In genomic region chrX:115586111-115586865, GRCm38 (mm10) we compare ENCODE assay signal across 31 mouse cellular contexts.
DNase-seq lines count a peak whose midpoint lies in the region; ATAC-seq and TF ChIP-seq lines count a peak whose summit lies in the region.
"Had no signal": no experiment of that assay in that cellular context is flagged by ENCODE, and none has a peak within 500 bp of the region (broad histone marks: within the 10 kb centered on the region; RNA-seq: fewer than 3 reads in every experiment).

No protein-coding gene starts in this region.

- no peak overlapping the region for H3K27ac ChIP-seq in lung, embryonic 14.5 days (ENCODE audit: low read depth)
- no peak overlapping the region for H3K27ac ChIP-seq in thymus, adult 2 months (ENCODE audit: control insufficient read depth, insufficient read depth, low read length)
- H3K27ac ChIP-seq: forebrain, embryonic 10.5 days; gastrocnemius, adult 2 months; hindbrain, embryonic 12.5 days; limb, embryonic 13.5 days; midbrain, embryonic 13.5 days; neural tube, embryonic 15.5 days had no signal

- DNase-seq in cerebellum, adult 18-20 months = peak; percentile 3
- DNase-seq in cerebellum, adult 8-10 months = no peak
- DNase-seq in cerebellum, postnatal 36 days = peak; percentile 21 to 23
- DNase-seq in cerebellum, adult 9-10 months = no peak
- DNase-seq in lung, embryonic 14.5 days = peak; percentile 2
- DNase-seq in lung, postnatal 14 days = no peak
- DNase-seq in NIH3T3 (ENCODE audit: low read depth) = peak; percentile 1
- DNase-seq in thymus, adult 2 months = no peak
- DNase-seq: adrenal gland, adult 8-10 months; gastrocnemius, adult 2 months; gastrocnemius, postnatal 36 days; heart, adult 18-20 months; heart, postnatal 36 days; kidney, adult 11 months; kidney, postnatal 14 days; layer of hippocampus, adult 9-11 months; lung, postnatal 4 days; right cerebral cortex, adult 18-20 months; spleen, adult 18-20 months; thymus, postnatal 25 days had no signal

- WGBS in lung, embryonic 14.5 days = 77% methylated on average over 15 of the region's 15 CpGs
- 95% methylated on average over 15 of the region's 15 CpGs for WGBS in thymus, adult 2 months

- H3K9ac ChIP-seq in lung, embryonic 14.5 days = no peak overlapping the region
- H3K9ac ChIP-seq: hindbrain, embryonic 12.5 days; limb, embryonic 13.5 days; midbrain, embryonic 13.5 days; neural tube, embryonic 15.5 days had no signal

- TF ChIP-seq POLR2A in thymus, adult 2 months (IDR thresholded peaks at IDR 0.05; ENCODE audit: control insufficient read depth, extremely low read depth, insufficient read depth, low read length, poor library complexity) = no peak

- no peak overlapping the region for H3K4me2 ChIP-seq in lung, embryonic 14.5 days
- H3K4me2 ChIP-seq: heart, embryonic 11.5 days; hindbrain, embryonic 12.5 days; limb, embryonic 13.5 days; liver, embryonic 11.5 days; midbrain, embryonic 13.5 days; neural tube, embryonic 15.5 days had no signal

- no peaks in the 10 kb centered on the region for H3K4me1 ChIP-seq in lung, embryonic 14.5 days (ENCODE audit: insufficient read depth)
- H3K4me1 ChIP-seq in thymus, adult 2 months (replicated peaks; ENCODE audit: control insufficient read depth, insufficient read depth, low read length) = no peaks in the 10 kb centered on the region
- H3K4me1 ChIP-seq: forebrain, embryonic 10.5 days; hindbrain, embryonic 12.5 days; limb, embryonic 13.5 days; megakaryocyte, embryonic 14.5 days; midbrain, embryonic 13.5 days; neural tube, embryonic 15.5 days had no signal

- H3K9me3 ChIP-seq in lung, embryonic 14.5 days (ENCODE audit: low read depth, low read length) = no peaks in the 10 kb centered on the region
- H3K9me3 ChIP-seq: forebrain, embryonic 10.5 days; G1E; hindbrain, embryonic 12.5 days; limb, embryonic 13.5 days; megakaryocyte, embryonic 14.5 days; midbrain, embryonic 13.5 days; neural tube, embryonic 15.5 days had no signal

- no peak for TF ChIP-seq CTCF in lung, embryonic 14.5 days (IDR thresholded peaks at IDR 0.05; ENCODE audit: low read depth)
- no peak for TF ChIP-seq CTCF in thymus, adult 2 months (IDR thresholded peaks at IDR 0.05; ENCODE audit: borderline replicate concordance, control insufficient read depth, extremely low read depth, insufficient read depth, low read length, poor library complexity)

- H3K36me3 ChIP-seq in lung, embryonic 14.5 days (ENCODE audit: insufficient read depth) = no peaks in the 10 kb centered on the region
- H3K36me3 ChIP-seq in thymus, adult 2 months (ENCODE audit: control insufficient read depth, insufficient read depth, low read length) = no peaks in the 10 kb centered on the region
- H3K36me3 ChIP-seq: forebrain, embryonic 10.5 days; G1E; hindbrain, embryonic 12.5 days; limb, embryonic 13.5 days; midbrain, embryonic 13.5 days; neural tube, embryonic 15.5 days had no signal

- no peaks in the 10 kb centered on the region for H3K27me3 ChIP-seq in lung, embryonic 14.5 days (ENCODE audit: insufficient read depth, low read length)
- no peaks in the 10 kb centered on the region for H3K27me3 ChIP-seq in thymus, adult 2 months (ENCODE audit: control insufficient read depth, insufficient read depth, low read length)
- H3K27me3 ChIP-seq: hindbrain, embryonic 12.5 days; limb, embryonic 13.5 days; megakaryocyte, embryonic 14.5 days; midbrain, embryonic 13.5 days; neural tube, embryonic 15.5 days had no signal

- no peak overlapping the region for H3K4me3 ChIP-seq in lung, embryonic 14.5 days (ENCODE audit: low read depth, low read length)
- H3K4me3 ChIP-seq in thymus, adult 2 months (ENCODE audit: control insufficient read depth, insufficient read depth, low read length) = no peak overlapping the region
- H3K4me3 ChIP-seq: forebrain, embryonic 10.5 days; gastrocnemius, adult 2 months; hindbrain, embryonic 12.5 days; limb, embryonic 13.5 days; megakaryocyte, embryonic 14.5 days; midbrain, embryonic 13.5 days; neural tube, embryonic 15.5 days had no signal

- ATAC-seq in lung, embryonic 14.5 days (ENCODE audit: insufficient read depth) = no peak
- ATAC-seq: activated CD4-positive, CD25-positive, alpha-beta regulatory T cell, adult 4 months; forebrain, embryonic 16.5 days; midbrain, embryonic 13.5 days had no signal

Comparison
In these comparisons a context has a peak if more than half of its experiments do, and no peak if none do; other contexts are left out.
1. DNase-seq: peak in cerebellum, adult 18-20 months (2 of 2), cerebellum, postnatal 36 days (2 of 2), lung, embryonic 14.5 days (single experiment) and NIH3T3 (single experiment); none in cerebellum, adult 8-10 months (single experiment), cerebellum, adult 9-10 months (single experiment), lung, postnatal 14 days (single experiment) and thymus, adult 2 months (single experiment).